Mouse (Mus musculus) heart, embryonic 10.5 days (tissue): ENCODE results near the gene Galntl6. TPM values are rescaled to one million over a fixed set of nuclear protein-coding genes. Genes with fewer than 3 reads are reported as not detected.

ENCODE experiments used
- DNase-seq: peaks from one replicate; pipeline ENCODE4 v3.0.0-alpha.2; 2017; ENCODE audit warnings: low spot score
- H3K27ac ChIP-seq: fragments of 300-500 bp; sonication (generic); 2 replicates; pipeline ENCODE4 v1.5.1; 2016; ENCODE audit warnings: mild to moderate bottlenecking
- H3K27me3 ChIP-seq: fragments of 300-500 bp; sonication (generic); 2 replicates; pipeline ENCODE4 v1.6.1; 2016; ENCODE audit warnings: mild to moderate bottlenecking; ENCODE audit not compliant: poor library complexity, insufficient read depth, severe bottlenecking
- H3K36me3 ChIP-seq: fragments of 300-500 bp; sonication (generic); 2 replicates; pipeline ENCODE4 v1.6.1; 2016; ENCODE audit warnings: mild to moderate bottlenecking, moderate library complexity
- H3K4me1 ChIP-seq: fragments of 300-500 bp; sonication (generic); 2 replicates; pipeline ENCODE4 v1.6.1; 2016; ENCODE audit warnings: mild to moderate bottlenecking
- H3K4me3 ChIP-seq: fragments of 300-500 bp; sonication (generic); 2 replicates; pipeline ENCODE4 v1.5.1; 2016; ENCODE audit warnings: mild to moderate bottlenecking, moderate library complexity
- H3K9me3 ChIP-seq: fragments of 300-500 bp; sonication (generic); 2 replicates; pipeline ENCODE4 v1.6.1; 2016; ENCODE audit warnings: mild to moderate bottlenecking, moderate library complexity
- WGBS: fragments of 180-500 bp; shearing (Covaris S2); methylation state at CpG from one replicate; pipeline ENCODE4 v1.1.7; 2016; 5-methylcytosine and 5-hydroxymethylcytosine counted together
- polyA plus RNA-seq: library from polyadenylated mRNA; unstranded; fragments of >200 nt; fragmentation: Nextera tagmentation; extraction: Ambion mirVana; gene quantifications from 2 replicates; pipeline ENCODE4 v1.2.1, GENCODE M21; 2016

The Galntl6 gene
- polyA plus RNA-seq, 1 experiment from 2014 or later: 0.54 TPM

- H3K36me3 ChIP-seq: no peaks in the 10 kb centered on the region
- no peaks in the 10 kb centered on the region for H3K4me1 ChIP-seq
- 32% methylated on average over 1 of the region's 1 CpGs for WGBS
- H3K27ac ChIP-seq: no peak overlapping the region
- no peaks in the 10 kb centered on the region for H3K9me3 ChIP-seq
- H3K27me3 ChIP-seq: no peaks in the 10 kb centered on the region
- H3K4me3 ChIP-seq: no peak overlapping the region
- no peak for DNase-seq
Measured at GRCm38 (mm10) chr8:58146961-58147360, 765.5 kb downstream of the Galntl6 start.

GRCm38 (mm10) chr8:58086733-58087132 is 825.7 kb downstream of the Galntl6 start:
- Histone ChIP-seq H3K4me1 (no peaks in the 10 kb centered on the region), H3K27ac (no peak overlapping the region), H3K9me3 (no peaks in the 10 kb centered on the region), H3K4me3 (no peak overlapping the region), H3K36me3 (no peaks in the 10 kb centered on the region), H3K27me3 (no peaks in the 10 kb centered on the region)
- 81% methylated on average over 4 of the region's 4 CpGs for WGBS
- DNase-seq: no peak

GRCm38 (mm10) chr8:58084931-58085330 is 827.5 kb downstream of the Galntl6 start:
- no peaks in the 10 kb centered on the region for H3K9me3 ChIP-seq
- no peaks in the 10 kb centered on the region for H3K27me3 ChIP-seq
- H3K36me3 ChIP-seq: no peaks in the 10 kb centered on the region
- WGBS: 82% methylated on average over 6 of the region's 6 CpGs
- H3K4me1 ChIP-seq: no peaks in the 10 kb centered on the region
- H3K4me3 ChIP-seq: no peak overlapping the region
- no peak for DNase-seq
- no peak overlapping the region for H3K27ac ChIP-seq

GRCm38 (mm10) chr8:58081715-58082114 is 830.7 kb downstream of the Galntl6 start:
- H3K27ac ChIP-seq: no peak overlapping the region
- no peaks in the 10 kb centered on the region for H3K9me3 ChIP-seq
- no peaks in the 10 kb centered on the region for H3K4me1 ChIP-seq
- no peak for DNase-seq
- no peak overlapping the region for H3K4me3 ChIP-seq
- no peaks in the 10 kb centered on the region for H3K27me3 ChIP-seq
- 67% methylated on average over 5 of the region's 5 CpGs for WGBS
- no peaks in the 10 kb centered on the region for H3K36me3 ChIP-seq

- no peak overlapping the region for H3K4me3 ChIP-seq
- H3K4me1 ChIP-seq: no peaks in the 10 kb centered on the region
- H3K9me3 ChIP-seq: no peaks in the 10 kb centered on the region
- no peak for DNase-seq
- no peak overlapping the region for H3K27ac ChIP-seq
- no peaks in the 10 kb centered on the region for H3K27me3 ChIP-seq
- WGBS: 88% methylated on average over 4 of the region's 4 CpGs
- H3K36me3 ChIP-seq: no peaks in the 10 kb centered on the region
Measured at GRCm38 (mm10) chr8:58074611-58075010, 837.8 kb downstream of the Galntl6 start.

GRCm38 (mm10) chr8:58073733-58074132 is 838.7 kb downstream of the Galntl6 start:
- Histone ChIP-seq H3K4me1 (no peaks in the 10 kb centered on the region), H3K27ac (no peak overlapping the region), H3K9me3 (no peaks in the 10 kb centered on the region), H3K36me3 (no peaks in the 10 kb centered on the region), H3K27me3 (no peaks in the 10 kb centered on the region), H3K4me3 (no peak overlapping the region)
- 63% methylated on average over 1 of the region's 1 CpGs for WGBS
- DNase-seq: no peak

- WGBS: 77% methylated on average over 3 of the region's 3 CpGs
- Histone ChIP-seq H3K9me3 (no peaks in the 10 kb centered on the region), H3K27ac (no peak overlapping the region), H3K4me3 (no peak overlapping the region), H3K4me1 (no peaks in the 10 kb centered on the region), H3K36me3 (no peaks in the 10 kb centered on the region), H3K27me3 (no peaks in the 10 kb centered on the region)
- DNase-seq: no peak
Measured at GRCm38 (mm10) chr8:58032271-58032670, 880.2 kb downstream of the Galntl6 start.

- WGBS: 72% methylated on average over 4 of the region's 4 CpGs
- H3K9me3 ChIP-seq: 0 out of 2 replicates have a peak, but pooled peaks cover 3% of the 10 kb centered on the region
- H3K36me3 ChIP-seq: no peaks in the 10 kb centered on the region
Measured at GRCm38 (mm10) chr8:58025558-58025957, 886.9 kb downstream of the Galntl6 start.

GRCm38 (mm10) chr8:58025094-58025493 is 887.3 kb downstream of the Galntl6 start:
- H3K4me3 ChIP-seq: no peak overlapping the region
- DNase-seq: no peak
- WGBS: 91% methylated on average over 1 of the region's 1 CpGs

More at GRCm38 (mm10) chr8:58025558-58025957, 886.9 kb downstream of the Galntl6 start:
- no peak overlapping the region for H3K27ac ChIP-seq
- DNase-seq: no peak
- no peaks in the 10 kb centered on the region for H3K4me1 ChIP-seq
- H3K27me3 ChIP-seq: no peaks in the 10 kb centered on the region
- H3K4me3 ChIP-seq: no peak overlapping the region

GRCm38 (mm10) chr8:58023426-58024176 is 888.8 kb downstream of the Galntl6 start:
- Histone ChIP-seq H3K4me1 (no peaks in the 10 kb centered on the region), H3K27me3 (no peaks in the 10 kb centered on the region), H3K4me3 (no peak overlapping the region), H3K9me3 (0 out of 2 replicates have a peak, but pooled peaks cover 3% of the 10 kb centered on the region), H3K36me3 (no peaks in the 10 kb centered on the region), H3K27ac (no peak overlapping the region)
- WGBS: 65% methylated on average over 2 of the region's 2 CpGs
- DNase-seq: no peak

More at GRCm38 (mm10) chr8:58025094-58025493, 887.3 kb downstream of the Galntl6 start:
- Histone ChIP-seq H3K36me3 (no peaks in the 10 kb centered on the region), H3K4me1 (no peaks in the 10 kb centered on the region), H3K27me3 (no peaks in the 10 kb centered on the region), H3K9me3 (0 out of 2 replicates have a peak, but pooled peaks cover 3% of the 10 kb centered on the region), H3K27ac (no peak overlapping the region)

GRCm38 (mm10) chr8:57989428-57990171 is 922.8 kb downstream of the Galntl6 start:
- WGBS: 75% methylated on average over 1 of the region's 1 CpGs
- Histone ChIP-seq H3K27ac (no peak overlapping the region), H3K4me1 (no peaks in the 10 kb centered on the region), H3K27me3 (no peaks in the 10 kb centered on the region), H3K4me3 (no peak overlapping the region), H3K9me3 (no peaks in the 10 kb centered on the region), H3K36me3 (no peaks in the 10 kb centered on the region)
- no peak for DNase-seq

- H3K9me3 ChIP-seq: no peaks in the 10 kb centered on the region
- 82% methylated on average over 4 of the region's 4 CpGs for WGBS
- H3K27ac ChIP-seq: no peak overlapping the region
- H3K4me1 ChIP-seq: no peaks in the 10 kb centered on the region
- no peak for DNase-seq
- no peaks in the 10 kb centered on the region for H3K36me3 ChIP-seq
- no peaks in the 10 kb centered on the region for H3K27me3 ChIP-seq
- H3K4me3 ChIP-seq: no peak overlapping the region
Measured at GRCm38 (mm10) chr8:57977372-57977771, 935.1 kb downstream of the Galntl6 start.

GRCm38 (mm10) chr8:57974093-57974492 is 938.3 kb downstream of the Galntl6 start:
- Histone ChIP-seq H3K27ac (no peak overlapping the region), H3K9me3 (no peaks in the 10 kb centered on the region), H3K36me3 (no peaks in the 10 kb centered on the region), H3K4me1 (no peaks in the 10 kb centered on the region), H3K4me3 (no peak overlapping the region), H3K27me3 (no peaks in the 10 kb centered on the region)
- no peak for DNase-seq
- WGBS: 44% methylated on average over 2 of the region's 2 CpGs
